Mouse (Mus musculus): ENCODE measurements around the gene Lsm2. TPM values are rescaled to one million over a fixed set of nuclear protein-coding genes. Genes with fewer than 3 reads are reported as not detected.
A peak's percentile ranks its signal among the peaks of the same experiment; 100 is the strongest.

Lsm2 gene
- total RNA-seq, 2 experiments from 2014 or later, result 35.9 to 38.5 TPM

DNA sequence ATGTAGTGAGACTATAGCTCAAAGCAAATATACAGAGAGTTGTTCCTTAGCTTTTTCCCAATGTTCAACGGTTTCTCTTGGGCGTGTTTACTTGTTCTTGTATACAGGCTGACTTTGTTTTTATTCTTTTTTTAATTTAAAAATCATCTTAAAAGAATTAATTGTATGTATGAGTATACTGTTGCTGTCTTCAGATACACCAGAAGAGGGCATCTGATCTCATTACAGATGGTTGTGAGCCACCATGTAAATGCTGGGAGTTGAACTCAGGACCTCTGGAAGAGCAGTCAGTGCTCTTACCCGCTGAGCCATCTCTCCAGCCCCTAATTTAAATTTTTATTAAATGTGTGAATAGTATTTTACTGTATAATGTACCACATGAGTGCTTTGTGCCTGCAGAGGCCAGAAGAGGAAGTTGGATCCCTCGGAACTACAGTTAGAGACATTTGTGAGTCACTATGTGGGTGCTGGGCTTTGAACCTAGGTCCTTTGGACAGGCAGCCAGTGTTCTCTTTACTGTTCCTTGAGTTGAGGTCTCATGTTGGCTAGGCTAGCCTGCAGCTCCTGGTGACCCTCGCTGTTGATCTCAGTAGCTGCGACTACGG is 25.8 kb downstream of the Lsm2 start:
- no peak for DNase-seq
- intact Hi-C loops (cut with DNase I), result no loop called here

DNA sequence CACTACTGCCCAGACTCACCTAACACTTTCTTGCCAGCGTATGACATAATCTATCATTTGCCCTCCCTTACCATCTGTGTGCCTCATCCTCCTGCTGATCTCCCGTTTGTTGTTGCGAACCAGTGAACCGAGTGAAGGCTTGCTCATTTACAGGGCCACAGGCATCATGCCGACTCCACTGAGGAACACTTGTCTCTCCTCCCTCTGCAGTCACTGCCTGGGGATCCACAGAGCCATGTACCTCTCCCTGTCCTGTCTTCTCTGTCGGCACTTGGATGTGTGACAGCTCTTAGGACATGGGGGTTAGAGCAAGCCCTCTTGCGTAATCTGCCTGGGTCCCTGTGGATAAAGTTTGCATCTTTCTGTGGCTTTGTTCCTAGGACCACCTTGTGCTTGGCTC is 27.9 kb downstream of the Lsm2 start:
- no peak for DNase-seq
- intact Hi-C loops (cut with DNase I), result no loop called here

DNA sequence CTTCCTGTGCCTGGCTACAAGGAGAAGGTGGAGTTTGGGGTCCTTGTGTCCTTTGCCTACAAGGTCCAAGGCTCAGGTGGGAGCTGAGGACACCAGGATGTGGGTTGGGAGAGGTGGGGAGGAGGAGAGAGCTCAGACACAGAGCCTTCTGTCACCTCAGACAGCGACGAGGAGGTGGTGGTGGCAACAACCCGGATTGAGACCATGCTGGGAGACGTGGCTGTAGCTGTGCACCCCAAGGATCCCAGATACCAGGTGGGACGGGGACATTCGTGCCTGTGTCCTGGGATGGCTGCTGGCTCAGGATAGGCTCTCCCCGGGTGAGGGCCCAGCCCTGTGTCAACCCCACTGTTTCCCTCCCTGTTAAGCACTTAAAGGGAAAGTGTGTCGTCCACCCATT is 29.8 kb downstream of the Lsm2 start:
- intact Hi-C loops (cut with DNase I), result loop anchor here (5.0 kb wide), 1 partner anchor 101 kb away; no protein-coding TSS in a partner anchor
- DNase-seq, result no peak

DNA sequence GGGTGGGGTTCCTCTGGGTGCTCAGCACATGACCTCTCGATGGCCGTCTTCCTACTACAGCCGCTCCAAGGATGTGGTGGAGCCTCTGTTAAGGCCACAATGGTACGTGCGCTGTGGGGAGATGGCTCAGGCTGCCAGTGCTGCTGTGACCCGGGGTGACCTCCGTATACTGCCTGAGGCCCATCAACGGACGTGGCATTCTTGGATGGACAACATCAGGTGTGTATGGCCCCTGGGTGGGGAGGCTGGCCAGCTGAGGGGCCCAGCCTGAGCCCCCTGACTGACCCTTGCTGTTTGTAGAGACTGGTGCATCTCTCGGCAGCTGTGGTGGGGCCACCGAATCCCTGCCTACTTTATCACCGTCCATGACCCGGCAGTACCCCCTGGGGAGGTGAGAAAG is 30.8 kb downstream of the Lsm2 start:
- intact Hi-C loops (cut with DNase I), result loop anchor here (5.0 kb wide), 1 partner anchor 100 kb away; no protein-coding TSS in a partner anchor
- DNase-seq, result no peak

DNA sequence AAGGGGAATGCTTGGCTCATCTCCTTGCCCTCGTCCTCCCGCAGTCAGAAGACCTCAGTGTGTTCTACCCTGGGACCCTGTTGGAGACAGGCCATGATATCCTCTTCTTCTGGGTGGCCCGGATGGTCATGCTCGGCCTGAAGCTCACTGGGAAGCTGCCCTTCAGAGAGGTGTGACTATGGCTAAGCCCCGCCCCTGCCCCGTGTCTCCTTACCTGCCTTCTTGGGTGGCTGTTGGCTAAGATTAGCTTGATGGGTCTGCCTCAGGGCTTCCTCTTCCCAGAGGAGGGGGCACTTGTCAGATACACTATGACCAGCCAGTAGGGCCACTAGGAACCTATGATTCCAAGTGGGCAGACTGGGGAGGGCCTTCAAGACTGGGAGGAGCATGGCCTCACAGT is 31.6 kb downstream of the Lsm2 start:
- DNase-seq, result no peak
- intact Hi-C loops (cut with DNase I), result loop anchor here (5.0 kb wide), 1 partner anchor 99 kb away; no protein-coding TSS in a partner anchor

DNA sequence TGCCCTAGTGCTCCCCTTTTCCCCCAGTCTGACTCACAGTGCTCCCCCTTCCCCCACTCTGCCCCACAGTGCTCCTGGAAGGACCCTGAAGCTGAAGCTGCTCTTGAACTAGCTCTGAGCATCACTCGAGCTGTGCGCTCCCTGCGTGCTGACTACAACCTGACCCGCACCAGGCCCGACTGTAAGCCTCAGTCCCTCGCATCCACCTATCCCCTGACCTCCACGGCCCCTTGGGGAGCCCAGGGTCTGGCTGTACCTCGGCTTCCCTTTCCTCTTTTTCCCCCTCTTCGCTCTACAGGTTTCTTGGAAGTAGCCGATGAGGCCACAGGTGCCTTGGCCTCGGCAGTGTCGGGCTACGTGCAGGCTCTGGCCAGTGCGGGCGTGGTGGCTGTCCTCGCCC is 33.6 kb downstream of the Lsm2 start:
- no peak for DNase-seq
- intact Hi-C loops (cut with DNase I), result no loop called here

DNA sequence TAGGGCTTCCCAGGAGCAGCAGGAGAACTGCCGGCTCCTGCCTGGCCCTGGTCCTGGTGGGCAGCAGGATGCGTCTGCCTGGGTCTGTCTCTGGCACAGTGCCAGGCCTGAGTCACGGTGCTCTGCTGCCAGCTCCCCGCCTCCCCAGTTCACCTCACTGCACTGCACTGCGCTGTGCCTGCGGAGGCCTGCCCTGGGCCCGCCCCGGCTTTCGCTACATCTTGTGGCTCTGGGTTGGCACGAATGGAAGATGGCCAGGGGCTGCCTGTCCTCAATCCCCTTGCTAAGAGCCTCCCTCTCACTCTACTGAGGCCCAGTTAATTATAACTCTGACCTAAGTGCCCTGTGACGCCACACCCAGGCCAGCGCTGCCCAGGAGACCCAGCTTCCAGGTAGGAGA is 34.7 kb downstream of the Lsm2 start, which contains the start of gene Vwa7:
Vwa7 (plus strand) TSS at position 204 of the 400 bp plus-strand sequence.
- intact Hi-C loops (cut with DNase I), result no loop called here
- peak; percentile 92 for DNase-seq

DNA sequence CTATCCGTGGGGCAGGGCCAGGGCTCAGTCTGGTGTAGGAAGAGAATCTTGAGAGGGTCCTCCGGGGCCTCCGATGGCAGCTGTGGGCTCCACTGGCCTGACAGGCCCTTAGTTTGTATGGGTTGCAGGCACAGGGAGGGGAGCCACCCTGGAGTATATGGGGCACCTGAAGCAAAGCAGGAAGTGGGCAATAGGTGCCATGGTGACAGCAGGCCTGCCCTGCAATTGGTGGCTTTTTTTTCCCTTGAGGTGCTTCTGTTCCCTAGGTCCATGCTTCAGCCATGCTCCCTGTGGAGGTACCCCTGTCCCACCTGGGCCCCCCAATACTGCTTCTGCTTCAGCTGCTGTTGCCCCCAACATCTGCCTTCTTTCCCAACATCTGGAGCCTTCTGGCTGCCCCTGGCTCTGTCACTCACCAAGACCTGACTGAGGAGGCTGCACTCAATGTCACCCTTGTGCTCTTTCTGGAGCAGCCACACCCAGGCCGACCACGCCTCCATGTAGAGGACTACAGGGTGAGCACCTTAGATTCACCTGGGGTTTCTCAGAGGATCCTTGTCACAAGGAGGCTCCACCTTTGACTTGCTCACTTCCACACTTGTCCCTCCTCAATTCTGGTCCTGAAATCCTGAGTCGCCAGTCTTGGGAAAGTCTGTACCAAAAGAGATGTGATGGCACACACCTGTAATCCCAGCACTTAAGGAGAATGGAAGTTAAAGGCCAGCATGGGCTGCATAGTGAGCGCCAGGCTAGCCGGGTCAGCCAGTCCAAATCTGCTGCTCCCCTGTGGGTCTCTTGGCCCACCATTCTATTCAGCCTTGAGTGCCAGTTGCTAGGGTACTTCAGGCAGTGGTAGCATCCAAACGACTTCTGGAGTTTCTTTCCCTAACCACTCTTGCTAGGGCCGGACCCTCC is 35.4 kb downstream of the Lsm2 start:
- intact Hi-C loops (cut with DNase I), result no loop called here
- DNase-seq, result no peak

DNA sequence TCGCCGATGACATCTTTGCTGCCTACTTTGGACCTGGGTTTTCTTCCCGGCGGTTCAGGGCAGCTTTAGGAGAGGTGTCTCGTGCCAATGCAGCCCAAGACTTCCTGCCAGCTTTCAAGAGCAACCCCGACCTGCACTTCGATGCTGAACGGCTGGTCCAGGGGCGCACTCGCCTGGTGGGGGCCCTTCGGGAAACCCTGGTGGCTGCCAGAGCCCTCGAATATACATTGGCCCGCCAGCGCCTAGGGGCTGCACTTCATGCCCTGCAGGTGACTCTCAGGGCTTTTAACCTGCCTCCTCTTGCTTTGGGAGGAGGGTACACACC is 36.0 kb downstream of the Lsm2 start:
- intact Hi-C loops (cut with DNase I), result no loop called here
- no peak for DNase-seq

DNA sequence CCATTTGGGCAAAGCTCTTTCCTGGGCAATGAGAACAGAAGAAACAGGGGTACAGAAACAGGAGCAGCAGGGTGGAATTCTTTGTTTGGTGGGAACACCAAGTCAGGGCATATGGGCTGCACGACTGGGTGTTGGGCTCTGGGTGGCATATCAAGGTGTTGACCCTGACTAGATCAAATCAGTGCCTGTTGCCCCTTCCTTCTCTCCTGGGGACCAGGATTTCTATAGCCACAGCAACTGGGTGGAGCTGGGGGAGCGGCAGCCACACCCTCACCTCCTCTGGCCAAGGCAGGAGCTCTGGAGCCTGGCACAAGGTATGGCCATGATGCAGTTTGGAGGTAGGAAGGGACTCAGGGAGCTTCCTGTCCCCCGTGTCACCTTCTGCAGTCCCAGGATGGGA is 36.5 kb downstream of the Lsm2 start:
- no peak for DNase-seq
- intact Hi-C loops (cut with DNase I), result no loop called here

DNA sequence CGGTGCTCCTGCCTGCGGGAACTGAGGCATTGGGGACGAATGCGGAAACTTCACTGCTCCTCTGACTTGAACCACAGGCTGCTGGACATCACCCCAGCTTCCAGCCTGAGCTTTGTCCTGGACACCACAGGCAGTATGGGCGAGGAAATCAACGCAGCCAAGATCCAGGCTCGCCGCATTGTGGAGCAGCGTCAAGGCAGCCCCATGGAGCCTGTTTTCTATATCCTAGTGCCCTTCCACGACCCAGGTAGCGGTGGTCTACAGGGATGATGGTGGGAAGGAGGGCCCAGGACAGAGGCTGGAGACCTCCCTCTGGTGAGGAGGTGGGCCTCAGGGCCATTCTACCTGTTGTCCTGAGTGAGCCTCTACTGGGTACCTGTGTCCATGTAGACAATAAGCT is 38.2 kb downstream of the Lsm2 start:
- no peak for DNase-seq
- intact Hi-C loops (cut with DNase I), result no loop called here

DNA sequence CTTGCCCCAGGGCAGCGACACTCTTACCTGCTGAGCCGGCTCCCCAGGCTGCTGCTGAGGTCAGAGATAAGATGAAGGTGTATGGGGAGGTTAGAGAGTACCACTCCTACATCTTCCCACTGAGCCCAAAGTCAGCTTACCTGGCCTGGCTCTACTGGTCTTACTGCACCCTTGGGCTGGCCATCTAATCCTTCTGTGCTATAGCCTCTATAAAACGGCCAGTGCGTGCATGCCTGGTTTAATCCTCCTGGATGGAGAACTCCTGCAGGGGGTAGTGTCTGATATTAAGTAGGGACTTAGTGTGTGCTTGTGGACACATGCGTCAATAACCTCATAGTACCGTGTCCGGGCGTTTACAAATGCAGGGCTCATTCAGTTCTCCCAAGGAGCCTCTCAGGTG is 38.9 kb downstream of the Lsm2 start:
- no peak for DNase-seq

DNA sequence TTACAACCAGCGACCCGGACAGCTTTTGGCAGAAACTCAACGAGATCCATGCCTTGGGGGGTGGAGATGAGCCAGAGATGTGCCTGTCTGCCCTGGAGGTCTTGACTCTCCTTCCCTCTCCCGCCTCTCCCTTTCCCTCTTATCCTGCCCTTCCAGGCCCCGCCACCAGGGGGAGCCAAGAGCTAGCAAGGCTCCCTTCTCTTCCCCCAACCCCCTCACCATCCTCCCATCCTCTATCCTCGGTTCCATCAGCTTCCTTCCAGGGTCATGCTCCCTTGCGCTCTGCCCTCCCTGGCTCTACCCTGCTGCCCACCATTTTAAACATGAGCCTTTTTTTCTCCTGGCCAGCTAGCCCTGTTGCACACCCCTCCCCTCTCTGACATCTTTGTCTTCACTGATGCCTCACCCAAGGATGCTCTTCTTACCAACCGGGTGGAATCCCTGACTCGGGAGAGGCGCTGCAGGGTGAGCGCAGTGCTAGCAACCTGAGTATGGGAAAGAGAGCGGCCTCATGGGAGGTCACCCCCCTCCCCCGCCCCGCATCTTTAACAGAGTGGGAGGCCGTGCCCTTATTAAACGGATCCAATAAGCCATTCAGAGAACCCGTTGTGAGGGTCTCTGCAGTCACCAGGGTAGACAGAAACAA is 39.6 kb downstream of the Lsm2 start:
- intact Hi-C loops (cut with DNase I), result loop anchor here (1.0 kb wide), 1 partner anchor 38 kb away; the partner anchor contains the start of gene Ddah2
- peak; percentile 95 for DNase-seq

More for the DNA sequence above, 38.9 kb downstream of the Lsm2 start:
- intact Hi-C loops (cut with DNase I), result no loop called here

DNA sequence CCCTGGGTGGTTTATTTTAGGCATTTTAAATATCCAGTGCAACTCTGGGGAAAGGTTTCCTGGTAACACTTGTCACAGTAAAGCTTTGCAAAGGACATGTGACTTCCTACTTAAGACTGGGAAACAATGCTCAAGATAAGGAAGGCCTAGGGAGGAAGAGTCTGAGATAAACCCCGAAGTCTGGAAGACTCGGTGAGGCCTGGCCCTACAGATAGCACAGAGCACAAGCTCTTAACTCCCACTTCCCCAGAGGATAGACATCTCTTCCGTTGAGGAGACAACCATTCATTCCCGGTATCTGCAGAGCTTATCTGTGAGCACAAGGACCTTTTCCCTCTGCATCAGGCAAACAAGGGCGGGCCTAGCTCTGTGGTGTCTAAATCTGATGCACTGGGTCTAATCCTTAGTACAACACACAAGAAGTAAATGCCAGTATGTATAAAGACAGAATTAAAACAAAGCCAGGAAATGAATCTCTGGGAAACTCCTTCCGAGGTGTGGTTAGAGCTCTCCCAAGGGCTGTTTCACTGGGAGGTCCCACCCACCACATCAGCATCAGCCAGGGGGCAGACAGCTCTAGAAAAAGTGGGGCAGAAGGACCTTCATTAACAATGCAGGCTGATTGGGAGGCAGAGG is 40.3 kb downstream of the Lsm2 start:
- DNase-seq, result no peak
- intact Hi-C loops (cut with DNase I), result loop anchor here (1.0 kb wide), 1 partner anchor 37 kb away; the partner anchor contains the start of gene Ddah2

DNA sequence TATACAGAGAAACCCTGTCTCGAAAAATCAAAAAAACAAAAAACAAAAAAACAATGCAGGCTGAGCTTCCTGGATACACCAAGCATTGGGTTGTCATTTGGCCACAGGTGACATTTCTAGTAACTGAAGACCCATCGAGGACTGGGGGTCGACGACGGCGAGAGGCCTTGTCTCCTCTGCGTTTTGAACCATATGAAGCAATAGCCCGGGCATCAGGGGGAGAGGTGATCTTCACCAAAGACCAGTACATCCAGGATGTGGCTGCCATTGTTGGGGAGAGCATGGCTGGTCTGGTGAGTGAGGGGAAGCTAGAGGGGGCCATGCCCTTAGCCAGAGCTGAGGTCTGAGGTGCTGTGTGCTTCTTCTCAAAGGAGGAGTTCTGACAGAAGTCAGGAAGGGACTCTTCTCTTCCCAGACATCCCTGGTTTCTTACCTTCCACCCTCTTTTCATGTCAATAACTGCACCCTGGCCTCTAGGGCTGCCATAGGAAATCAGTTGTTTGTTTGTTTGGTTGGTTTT is 40.9 kb downstream of the Lsm2 start:
- intact Hi-C loops (cut with DNase I), result no loop called here
- no peak for DNase-seq

DNA sequence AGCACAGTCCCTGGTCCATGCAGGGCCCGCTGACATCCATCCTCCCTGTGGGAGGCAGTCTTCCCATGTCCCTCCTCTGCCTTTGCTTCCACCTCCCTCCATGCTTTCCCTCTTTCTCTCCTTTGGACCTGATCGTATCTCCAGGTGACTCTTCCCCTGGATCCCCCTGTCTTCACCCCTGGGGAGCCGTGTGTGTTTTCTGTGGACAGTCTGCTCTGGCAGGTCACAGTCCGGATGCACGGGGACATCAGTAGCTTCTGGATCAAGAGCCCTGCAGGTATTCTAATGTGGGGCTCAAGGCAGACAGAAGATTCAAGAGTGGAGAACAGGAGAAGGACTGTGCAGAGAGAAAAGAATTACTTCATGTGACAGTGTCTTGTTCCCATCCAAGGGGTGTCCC is 41.6 kb downstream of the Lsm2 start:
- intact Hi-C loops (cut with DNase I), result no loop called here
- DNase-seq, result no peak

DNA sequence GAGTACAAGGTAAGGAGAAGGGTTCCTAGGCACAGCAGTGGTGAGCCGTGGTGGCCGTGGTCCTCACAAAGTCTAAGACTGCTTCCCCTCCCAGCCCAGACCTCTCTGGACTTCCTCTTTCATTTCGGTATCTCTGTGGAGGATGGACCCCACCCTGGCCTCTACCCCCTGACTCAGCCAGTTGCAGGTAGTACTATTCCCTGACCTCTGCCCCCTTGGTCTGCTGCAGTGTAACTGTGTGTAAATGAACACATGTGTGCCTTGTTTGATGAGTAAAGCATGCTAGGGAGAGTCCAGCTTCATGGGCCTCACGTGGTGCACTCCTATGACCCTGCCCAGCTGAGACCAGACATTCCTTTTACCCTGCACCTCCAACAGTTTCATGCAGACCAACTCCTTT is 42.1 kb downstream of the Lsm2 start:
- intact Hi-C loops (cut with DNase I), result no loop called here
- no peak for DNase-seq

DNA sequence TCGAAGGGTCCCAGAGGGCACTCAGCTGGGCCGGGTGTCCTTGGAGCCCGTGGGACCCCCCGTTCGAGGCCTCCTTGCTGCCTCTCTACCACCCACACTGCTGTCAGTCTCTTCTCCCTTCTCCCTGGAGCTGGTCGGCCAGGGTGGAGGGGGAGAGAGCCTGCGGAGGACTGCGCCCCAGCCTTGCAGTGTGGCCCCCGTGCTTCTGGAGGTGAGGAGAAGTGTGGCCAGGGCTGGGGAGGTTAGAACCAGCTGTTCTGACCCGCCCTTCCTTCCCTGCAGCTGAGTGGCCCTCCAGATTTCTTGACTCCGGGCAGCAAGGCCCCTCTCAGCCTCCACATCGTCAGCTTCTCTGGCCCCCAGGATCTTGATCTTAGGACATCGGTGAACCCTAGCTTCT is 42.6 kb downstream of the Lsm2 start:
- DNase-seq, result no peak
- intact Hi-C loops (cut with DNase I), result no loop called here

DNA sequence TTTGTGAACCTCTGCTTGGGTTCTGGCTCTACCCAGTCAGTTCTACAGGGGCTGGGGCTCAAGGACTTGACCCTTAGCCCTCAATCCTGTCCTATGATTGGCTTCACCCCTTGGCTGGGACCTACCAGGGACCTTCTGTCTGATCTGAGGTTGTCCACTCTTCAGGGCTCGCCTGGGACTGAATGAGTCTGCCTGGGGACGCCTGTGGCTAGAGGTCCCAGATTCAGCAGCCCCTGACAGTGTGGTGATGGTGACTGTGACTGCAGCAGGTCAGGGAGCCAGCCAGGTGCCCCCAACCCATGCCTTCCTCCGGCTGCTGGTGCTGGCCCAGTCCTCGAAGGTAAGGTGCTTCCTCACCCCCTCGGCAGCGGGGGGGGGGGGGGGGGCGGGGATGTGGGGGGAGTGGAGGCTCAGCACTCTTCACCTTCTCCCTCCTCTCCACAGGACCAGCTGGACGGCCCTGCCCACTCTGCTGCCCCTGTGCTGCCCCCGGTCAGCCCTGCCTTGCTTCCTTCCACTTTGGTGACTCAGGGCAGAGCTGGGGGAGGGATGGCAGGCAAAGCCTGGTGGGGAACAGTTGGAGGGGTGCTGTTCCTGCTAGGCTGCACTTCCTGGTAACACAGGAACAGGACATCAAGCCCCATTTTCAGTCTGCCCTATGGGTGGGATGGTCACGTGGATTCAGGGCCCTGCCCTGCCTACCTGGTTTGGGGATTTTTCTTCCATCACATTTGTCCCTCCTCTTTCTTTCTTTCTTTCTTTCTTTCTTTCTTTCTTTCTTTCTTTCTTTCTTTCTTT is 43.2 kb downstream of the Lsm2 start:
- DNase-seq, result no peak
- intact Hi-C loops (cut with DNase I), result no loop called here

DNA sequence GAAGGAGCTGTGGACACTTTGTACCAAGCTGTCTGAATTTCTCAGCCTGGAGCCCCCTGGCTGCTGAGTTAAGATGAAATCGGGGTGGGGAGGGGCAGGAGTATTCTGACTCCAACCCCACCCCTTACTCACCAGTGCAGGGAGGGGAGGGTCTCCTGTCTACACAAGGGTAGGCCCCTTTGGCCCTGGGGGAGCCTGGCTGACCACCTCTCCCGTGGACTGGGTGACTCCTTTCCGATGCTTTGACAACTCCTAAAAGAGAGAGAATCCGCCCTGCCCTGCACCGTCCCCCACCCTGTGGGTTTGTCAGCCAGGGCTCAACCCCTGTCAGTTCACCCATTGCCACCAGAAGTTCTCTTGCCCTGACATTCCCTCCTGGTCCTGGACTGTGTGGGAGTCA is 44.5 kb downstream of the Lsm2 start:
- intact Hi-C loops (cut with DNase I), result no loop called here
- DNase-seq, result no peak

Measured in left cerebral cortex, postnatal 4 days (tissue).